Mouse (Mus musculus) G1E-ER4 (cell line): ENCODE data around the gene Phkb. TPM values are rescaled to one million over a fixed set of nuclear protein-coding genes. Genes with fewer than 3 reads are reported as not detected.

Experiments
- GATA1 ChIP-seq: IDR thresholded peaks from one replicate; pipeline ENCODE4 v1.8.0; 2012; ENCODE audit warnings: low read length, inconsistent platforms
- polyA plus RNA-seq: library from polyadenylated mRNA; stranded (reverse); fragments of >175 nt; gene quantifications from 2 replicates; pipeline ENCODE4 v1.2.3, GENCODE M21; 2012

Gene Phkb
- 4.0 and 4.7 TPM in 2 replicates for polyA plus RNA-seq

DNA sequence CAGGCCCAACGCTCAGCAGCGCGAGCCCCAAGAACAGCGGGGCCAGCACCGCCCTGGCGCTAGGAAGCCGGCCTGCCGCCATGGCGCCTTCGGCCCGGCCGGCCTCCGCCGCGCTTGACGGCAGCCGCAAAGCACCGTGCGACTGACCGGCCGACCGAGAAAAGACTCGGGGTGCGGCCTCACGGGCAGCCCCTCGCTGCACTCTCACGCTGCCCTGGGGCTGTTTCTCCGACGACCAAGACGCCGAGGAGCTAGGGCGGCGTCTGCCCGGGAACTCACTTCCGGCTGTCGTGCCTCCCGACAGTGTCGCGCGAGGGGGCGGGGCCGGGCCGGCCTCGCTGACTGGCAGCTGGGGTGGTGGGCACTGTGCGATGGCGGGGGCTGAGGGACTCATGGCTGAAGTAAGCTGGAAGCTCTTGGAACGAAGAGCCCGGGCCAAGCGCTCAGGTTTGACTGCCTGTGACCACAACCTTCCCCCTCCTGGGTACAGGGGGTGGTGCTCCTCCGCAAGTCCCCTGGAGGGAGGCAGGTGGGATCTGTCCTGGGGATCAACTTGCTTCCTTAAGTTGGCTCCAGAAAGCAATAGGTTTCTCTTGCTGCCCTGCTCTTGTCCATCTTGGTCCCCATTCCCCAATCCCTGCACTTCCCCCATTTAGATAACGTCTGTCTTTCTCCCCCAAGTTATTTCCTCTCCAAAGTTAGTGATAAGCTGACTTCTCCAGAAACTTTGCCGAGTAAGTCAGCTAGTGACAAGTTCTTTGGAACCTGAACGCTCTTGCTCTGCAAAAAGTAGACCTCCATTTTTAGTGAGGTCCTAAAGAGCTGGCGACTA is at the start of gene Phkb, which contains the start of gene Itfg1:
Phkb (plus strand) TSS at position 303 of the 832 bp plus-strand sequence.
Itfg1 (minus strand) TSS at position 265 of the 832 bp plus-strand sequence.
- no peak for TF ChIP-seq GATA1

GRCm38 (mm10) chr8:85800164-85800563 is 40.6 kb upstream of the Phkb start:
- TF ChIP-seq GATA1 = no peak

DNA sequence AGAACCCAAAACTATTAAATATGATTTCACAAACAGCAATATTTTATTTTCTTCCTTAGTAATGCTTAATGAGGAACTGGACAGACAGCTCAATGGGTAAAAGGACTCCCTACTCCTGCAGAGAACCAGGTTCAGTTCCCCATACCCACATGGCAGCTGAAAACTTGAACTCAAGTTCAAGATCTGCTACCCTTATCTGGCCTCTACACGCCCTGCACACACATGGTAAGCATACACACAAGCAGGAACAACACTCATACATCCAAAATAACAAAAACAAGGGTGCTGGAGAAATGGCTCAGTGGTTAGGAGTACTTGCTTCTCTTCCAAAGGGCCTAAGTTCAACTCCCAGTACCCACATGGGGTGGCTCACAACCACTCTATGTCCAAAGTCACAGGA is 39.4 kb upstream of the Phkb start:
- no peak for TF ChIP-seq GATA1

GRCm38 (mm10) chr8:85813621-85814020 is 27.1 kb upstream of the Phkb start:
- no peak for TF ChIP-seq GATA1

- no peak for TF ChIP-seq GATA1
Observed at GRCm38 (mm10) chr8:85839916-85840656, 673 bp upstream of the Phkb start.

DNA sequence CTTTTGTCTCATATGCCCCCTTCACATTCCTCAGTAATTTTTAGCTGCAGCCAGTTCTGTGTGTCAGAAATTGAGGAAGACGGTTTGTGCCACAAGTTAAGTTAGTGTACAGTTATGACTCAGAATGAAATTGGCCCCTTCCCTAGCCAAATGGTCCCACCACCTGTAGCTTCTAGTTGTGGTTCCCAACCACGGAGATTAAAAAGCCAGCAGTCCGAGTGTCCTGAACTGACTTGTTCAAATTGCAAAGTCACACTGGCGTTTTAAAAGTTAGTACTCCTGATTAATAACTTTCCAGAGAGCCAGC is 683 bp downstream of the Phkb start:
- TF ChIP-seq GATA1 = no peak

DNA sequence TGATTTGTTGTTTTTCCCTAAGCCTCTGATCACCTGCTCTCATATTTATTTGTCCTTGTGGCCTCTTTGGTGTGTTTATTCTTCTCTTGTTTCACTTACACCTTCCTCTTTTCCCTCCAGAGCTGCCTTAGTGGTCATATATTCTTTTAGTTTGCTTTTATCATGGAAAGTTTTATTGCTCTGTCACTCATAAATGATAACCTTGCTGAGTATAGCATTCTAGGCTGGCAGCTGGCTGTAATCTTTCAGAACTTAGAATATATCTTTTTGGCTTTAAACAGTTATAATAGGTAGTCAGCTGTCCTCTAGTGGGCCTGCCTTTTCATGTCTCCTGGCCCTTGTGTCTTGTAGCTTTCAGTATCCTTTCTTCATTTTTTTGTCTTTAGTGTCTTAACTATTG is 5.1 kb downstream of the Phkb start:
- TF ChIP-seq GATA1 = no peak

DNA sequence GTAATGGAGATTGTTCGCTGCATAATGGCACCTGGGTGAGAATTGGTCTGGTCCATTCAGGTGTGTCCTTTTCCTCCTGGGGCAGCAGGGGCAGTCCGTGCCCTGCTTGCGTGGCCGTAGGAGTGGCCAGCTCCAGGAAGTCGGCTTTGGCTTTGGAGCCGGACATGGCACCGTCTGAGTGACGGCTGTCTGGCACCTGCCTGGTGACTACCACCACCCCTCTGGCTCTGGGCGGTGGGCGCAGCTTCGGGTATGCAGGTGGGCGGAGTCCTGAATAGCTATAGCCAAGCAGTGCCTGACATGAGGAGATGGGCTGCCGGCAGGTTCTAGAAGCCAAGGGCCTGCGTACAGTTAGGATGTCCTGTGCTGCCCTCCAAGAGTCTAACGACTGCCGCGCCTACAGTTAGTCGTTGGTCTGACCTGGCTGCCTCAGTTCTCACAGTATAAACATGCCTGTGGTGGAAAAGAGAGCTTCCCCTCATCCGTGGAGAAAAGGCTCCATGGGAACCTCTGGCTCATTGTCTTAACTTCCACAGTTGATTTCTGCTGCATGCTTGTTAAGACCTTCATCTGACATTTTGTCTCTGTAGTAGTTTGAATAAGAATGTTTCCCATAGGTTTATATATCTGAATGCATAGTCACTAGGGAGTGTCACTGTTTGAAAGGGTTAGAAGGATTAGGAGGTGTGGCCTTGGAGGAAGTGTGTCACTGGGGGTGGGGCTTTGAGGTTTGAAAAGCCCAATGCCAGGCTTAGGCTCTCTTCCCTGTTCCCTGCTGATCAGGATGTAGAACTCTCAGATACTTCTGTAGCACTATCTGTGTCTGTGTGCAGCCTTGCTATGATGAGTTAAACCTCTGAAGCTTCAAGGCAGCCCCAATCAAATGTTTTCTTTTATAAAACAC is 13.7 kb downstream of the Phkb start:
- no peak for TF ChIP-seq GATA1

DNA sequence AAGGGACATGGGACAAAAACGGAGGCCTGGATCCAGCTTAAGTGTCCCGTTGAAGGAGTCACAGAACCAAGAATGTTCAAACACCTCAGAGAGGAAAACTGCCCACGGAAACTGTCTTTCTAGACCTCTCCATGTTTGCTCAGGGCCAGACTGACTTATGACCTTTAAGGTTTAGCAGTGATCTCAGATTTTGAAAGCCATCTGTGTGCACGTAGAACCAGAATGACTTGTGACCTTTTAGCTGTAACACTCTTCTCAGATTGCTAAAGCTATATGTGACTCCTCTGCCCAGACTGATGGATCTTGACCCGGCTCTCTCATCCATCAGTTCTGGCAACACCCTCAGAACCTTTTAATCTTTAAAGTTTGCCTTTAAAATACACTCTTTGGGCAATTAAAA is 19.9 kb downstream of the Phkb start:
- TF ChIP-seq GATA1 = no peak

DNA sequence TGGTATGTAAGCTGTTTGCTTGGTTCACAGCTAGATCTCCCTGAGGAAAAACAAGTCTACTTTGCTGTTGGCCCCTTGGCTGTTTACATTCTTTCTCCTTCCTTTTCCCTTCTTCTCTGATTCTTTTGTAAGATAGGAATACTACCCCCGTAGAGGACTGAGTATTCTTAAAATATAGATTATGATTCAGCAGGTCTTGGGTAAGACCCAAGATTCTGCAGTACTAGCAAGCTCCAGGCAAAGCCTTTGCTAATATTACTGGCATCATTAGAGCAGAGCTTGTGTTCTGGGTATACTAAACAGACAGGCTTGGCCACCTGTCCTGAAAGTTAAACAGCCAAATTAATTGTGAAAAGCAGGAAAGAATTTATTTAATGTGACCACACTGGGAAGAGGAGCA is 21.6 kb downstream of the Phkb start:
- no peak for TF ChIP-seq GATA1

DNA sequence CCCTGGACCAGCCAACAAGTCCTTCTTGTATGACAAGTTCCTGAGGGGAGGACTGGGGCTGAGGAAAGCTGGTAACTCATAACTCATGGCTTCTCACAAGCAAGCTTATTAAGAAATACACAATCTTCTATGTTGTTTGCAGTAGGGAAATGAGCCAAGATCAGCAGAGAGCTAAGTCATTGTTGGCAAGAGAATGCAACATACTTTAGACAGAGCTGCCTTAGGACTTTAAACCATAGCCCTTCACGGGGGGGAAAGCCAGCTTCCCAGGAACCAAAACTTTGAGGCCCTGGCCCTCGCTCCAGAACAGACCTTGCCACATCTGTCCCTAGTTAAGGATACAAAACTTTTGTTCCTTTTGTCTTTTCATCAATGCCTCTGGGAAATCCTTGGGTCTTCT is 30.9 kb downstream of the Phkb start:
- TF ChIP-seq GATA1 = no peak

DNA sequence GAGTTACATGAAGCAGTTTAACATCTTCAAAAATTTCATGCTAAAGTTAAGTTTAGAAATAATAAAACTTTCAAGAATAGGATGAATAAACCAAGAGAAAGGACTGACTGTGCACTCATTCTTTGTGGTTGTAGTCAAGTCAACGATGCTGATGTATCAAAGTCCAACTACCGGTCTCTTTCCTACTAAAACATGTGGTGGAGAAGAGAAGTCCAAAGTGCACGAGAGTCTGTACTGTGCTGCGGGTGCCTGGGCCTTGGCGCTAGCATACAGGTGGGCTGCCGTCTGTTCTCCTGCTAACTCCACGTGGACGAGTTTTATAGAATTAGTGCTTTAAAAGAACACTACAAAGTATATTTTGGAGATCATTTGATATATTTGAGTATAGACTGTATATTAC is 37.2 kb downstream of the Phkb start:
- TF ChIP-seq GATA1 = no peak

GRCm38 (mm10) chr8:85879624-85880023 is 38.9 kb downstream of the Phkb start:
- peak; percentile 23 for TF ChIP-seq GATA1

GRCm38 (mm10) chr8:85884811-85885210 is 44.1 kb downstream of the Phkb start:
- TF ChIP-seq GATA1 = no peak

- TF ChIP-seq GATA1 = no peak
Observed at GRCm38 (mm10) chr8:85897636-85898035, 56.9 kb downstream of the Phkb start.

DNA sequence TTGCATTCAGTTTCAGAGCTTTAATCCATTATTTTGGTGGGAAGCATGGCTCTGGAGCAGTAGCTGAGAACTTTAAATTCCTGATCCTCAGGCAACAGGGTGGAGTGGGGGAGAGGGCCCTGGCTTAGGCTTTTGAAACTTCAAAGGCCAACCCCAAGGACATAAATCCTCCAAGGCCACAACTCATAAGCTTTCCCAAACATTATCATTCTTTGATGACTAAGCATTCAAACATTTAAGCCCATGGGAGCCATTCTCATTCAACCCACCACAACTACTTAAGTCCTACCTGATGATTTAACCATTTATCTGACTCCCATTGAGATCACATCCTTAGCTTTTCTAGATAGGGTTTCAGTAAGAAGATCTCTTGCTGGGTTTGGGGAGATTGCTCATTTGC is 84.2 kb downstream of the Phkb start:
- no peak for TF ChIP-seq GATA1

DNA sequence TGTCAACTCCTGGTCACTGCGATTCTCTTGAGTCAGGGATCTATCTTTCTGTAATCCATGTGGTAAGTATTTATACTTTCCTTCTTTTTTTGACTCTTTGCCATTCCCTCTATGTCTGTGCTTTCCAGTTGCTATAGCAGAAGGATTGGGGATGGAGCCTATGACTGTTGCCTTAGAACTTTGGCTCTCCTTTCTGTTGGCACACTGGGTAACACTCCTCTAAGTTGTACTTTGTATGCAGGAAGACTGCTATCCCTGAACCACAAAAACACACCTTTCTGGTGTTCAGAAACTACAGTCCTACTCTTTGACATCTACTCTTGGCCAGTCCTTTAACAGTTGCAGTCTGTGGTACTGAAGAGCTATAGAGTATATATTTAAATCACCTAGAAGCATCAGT is 84.8 kb downstream of the Phkb start:
- TF ChIP-seq GATA1 = no peak
